Mouse (Mus musculus) stomach, postnatal 0 days (tissue): Measurements from ENCODE around the gene Ccdc77.

Source experiments
- CTCF ChIP-seq: IDR thresholded peaks from 2 replicates; pipeline ENCODE4 v1.5.1; 2016; ENCODE audit warnings: antibody characterized with exemption, low read depth, mild to moderate bottlenecking, moderate library complexity
- EP300 ChIP-seq: optimal IDR thresholded peaks from 2 replicates; pipeline ENCODE3; 2016; ENCODE audit warnings: antibody characterized with exemption

GRCm38 (mm10) chr6:120403936-120404335, 39.8 kb upstream of the Ccdc77 start:
- TF ChIP-seq CTCF (no peak), EP300 (no peak)
